Mouse (Mus musculus): Measurements from ENCODE around the gene Kbtbd6.

GRCm38 (mm10) chr14:79434068-79434467, 17.6 kb upstream of the Kbtbd6 start:
- TF ChIP-seq POLR2A (IDR thresholded peaks at IDR 0.05; ENCODE audit: insufficient read depth, low read depth, low read length) (no peak), CTCF (IDR thresholded peaks at IDR 0.05) (no peak)
